Mouse (Mus musculus): ENCODE results near the gene Ccdc73.
"Not testable (repeated sequence)": the region's sequence is repeated elsewhere in the genome, so short reads cannot be mapped to it uniquely, and the experiment has no call there.

Gene Ccdc73

DNA sequence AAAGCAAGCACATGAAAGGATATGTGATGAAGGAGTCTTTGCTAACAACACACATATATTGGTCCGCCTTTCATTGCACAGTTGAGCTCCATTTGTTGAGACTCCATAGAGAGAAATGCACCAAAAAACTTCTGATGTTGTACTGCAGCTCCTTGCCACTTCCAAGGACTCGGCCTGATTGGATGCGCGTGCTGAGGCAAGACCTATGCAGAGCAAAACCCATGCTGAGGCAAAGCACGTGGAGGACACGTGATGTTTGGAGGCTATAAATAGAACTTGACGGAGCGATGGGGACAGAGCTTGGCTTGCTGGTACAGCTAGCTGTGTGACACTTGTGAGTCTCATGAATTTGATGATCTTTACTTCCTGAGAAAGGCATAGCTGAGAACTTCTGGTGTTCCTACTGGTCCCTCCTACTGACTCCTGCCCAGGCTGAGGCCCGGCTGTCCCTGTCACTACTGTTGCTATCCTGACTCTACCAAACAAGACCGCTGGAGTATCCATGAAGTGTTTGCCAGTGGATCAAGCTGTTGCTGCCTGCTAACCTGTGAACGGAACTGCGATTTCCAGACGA, at the start of gene Ccdc73:
TSS of gene Ccdc73 (plus strand) at position 524 of the 574 bp plus-strand sequence.
- no peak for DNase-seq

DNA sequence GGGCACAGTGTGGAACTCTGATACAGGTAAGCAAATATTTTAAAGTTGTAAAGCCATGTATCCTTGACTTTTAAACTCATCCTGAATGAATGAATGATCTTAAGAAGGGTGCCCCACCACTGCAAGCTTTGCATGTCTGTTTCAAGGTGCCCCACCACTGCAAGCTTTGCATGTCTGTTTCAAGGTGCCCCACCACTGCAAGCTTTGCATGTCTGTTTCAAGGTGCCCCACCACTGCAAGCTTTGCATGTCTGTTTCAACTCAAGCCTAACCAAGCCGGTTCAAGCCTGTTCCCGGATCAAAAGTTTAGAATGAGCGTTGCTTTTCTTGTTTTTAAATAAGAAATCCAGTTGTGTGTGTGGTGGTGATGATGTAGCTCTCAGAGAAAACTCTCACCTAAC, 48.8 kb upstream of the Ccdc73 start:
- not testable (repeated sequence) for DNase-seq

DNA sequence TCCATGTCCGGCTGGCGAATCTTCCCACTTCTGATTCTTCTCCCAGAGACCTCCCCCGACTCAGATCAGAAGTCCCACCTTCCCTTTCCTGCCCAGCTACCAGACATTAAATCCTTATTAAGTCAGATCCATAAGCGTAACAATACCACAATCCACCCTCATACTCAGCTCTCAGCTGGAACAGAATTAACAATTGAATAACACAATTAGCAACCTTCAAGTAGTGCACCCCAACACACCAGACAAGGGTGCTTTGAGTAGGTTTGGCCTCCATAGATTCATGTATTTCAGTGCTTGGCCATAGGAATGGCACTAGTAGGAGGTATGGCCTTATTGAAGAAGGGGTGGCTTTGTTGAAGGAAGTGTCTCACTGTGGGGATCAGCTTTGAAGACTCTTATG, 41.4 kb upstream of the Ccdc73 start:
- DNase-seq: no peak

DNA sequence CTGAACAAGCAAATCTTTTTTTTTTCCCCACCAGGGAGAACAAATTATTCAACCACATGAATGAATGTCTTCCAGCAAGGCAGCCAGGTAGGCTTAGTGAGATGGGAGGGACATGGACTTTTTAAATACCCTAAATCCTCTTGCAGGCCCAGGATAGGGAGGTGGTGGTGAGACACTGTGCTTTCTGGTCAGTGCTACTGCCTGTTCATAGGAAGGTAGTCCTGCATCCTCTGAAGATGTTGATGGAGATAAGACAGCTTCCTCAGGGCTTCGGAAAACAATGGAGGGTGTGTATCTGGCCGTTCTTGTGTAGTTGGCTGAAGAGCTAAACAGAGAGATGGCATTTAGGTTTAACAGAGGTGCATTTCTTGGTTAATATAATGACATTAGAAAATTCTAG, 35.1 kb upstream of the Ccdc73 start:
- no peak for DNase-seq

DNA sequence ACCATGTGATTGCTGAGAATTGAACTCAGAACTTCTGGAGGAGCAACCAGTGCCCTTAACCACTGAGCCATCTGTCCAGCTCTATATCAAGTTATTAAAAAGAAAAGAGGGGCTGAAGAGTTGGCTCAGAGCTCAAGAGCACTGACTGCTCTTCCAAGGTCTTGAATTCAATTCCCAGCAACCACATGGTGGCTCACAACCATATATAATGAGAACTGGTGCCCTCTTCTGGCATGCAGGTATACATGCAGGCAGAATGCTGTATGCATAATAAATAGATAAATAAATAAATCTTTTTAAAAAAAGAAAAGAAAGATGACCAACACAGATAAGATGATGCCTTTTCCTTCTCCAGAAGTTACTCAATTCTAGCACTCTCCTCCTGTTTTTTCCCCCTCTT, 26.6 kb upstream of the Ccdc73 start:
- DNase-seq: no peak

DNA sequence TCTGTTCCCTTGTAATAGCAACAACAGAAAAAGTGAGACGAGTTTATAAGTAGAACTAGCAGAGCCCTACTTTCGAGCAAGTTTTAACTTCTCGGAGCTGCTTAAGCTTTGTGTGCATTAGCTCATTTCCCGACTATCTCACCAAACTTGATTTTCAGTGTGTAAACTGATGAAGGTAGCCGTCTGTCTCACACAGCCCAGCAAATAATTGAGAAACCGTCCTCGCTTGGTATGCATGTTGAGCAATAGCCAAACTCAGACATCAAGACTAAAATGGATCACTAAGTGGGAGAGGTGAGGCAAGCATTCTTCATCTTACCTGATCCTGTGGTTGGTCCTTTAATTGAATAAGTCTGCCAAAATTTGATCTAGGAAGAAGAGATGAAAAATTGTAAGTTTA, 25.9 kb upstream of the Ccdc73 start:
- DNase-seq: no peak

DNA sequence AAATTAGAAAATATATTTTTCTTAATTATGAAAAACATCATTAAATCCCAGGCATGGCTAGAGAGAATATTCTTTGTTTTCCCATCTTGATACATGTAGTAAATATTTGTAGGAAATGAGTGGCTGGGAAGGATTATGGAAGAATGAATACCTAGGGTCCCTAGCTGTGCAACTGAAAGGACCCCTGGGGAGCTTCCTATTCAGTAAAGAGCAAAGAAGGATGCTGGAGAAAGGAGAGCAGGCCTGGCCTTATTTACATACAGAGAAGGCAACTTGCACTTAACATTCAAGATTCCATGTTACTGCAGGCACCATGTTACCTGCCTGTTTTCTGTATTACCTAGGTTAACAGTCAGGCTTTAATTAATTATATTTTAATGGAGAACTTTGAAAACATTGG, 25.0 kb upstream of the Ccdc73 start:
- DNase-seq: no peak

DNA sequence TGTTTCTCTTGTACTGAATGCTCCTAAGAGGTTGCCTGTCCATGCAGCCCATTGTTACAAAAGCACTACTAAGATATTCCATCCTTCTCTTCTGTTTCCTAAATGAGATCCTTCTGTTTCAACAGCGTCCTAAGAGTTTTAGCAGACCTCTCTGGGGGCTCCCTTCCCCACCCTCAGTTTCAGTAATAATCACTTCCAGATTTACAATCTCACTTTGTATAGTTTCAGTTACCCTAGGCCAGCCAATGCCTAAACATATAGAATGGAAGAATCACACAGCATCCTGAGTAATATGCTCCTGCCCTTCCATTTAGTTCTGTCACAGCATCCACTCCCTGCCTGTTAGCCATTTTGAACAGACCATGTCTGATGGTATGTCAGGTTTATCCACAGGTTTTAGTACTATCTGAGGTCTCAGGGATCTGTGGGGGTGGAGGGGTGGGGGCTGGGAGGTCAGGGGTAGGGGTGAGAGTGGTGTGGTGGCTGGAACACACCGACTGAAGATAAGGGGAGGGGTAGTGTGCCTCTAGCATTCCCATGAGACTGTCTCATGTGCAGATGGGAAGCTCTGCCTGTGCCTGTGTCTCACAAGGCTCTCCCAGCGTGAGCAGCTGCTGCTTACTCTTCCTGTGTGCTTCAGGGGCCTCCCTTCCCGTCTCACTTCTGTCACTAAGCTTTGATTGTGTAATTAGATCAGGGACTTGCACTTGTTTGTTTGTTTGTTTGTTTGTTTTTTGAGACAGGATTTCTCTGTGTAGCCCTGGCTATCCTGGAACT, 20.8 kb upstream of the Ccdc73 start:
- no peak for DNase-seq

DNA sequence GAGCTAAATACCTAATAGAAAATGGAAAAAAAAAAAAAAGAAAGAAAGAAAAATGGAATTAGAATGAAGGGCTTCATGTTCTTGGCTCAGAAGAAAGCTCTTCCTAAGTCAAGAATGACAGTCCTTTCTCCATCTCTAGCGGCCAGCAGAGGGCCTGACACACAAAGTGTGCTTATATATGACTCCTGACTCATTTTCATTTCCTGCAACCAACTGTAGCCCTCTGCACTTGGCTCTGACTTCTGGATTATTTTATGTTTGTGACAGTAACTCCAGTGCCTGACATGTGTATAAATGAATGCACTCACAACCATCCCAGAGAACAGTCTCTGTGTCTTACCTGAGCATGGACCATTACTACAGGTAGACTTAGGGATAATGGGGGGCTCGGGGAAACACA, 20.0 kb upstream of the Ccdc73 start:
- DNase-seq: no peak

DNA sequence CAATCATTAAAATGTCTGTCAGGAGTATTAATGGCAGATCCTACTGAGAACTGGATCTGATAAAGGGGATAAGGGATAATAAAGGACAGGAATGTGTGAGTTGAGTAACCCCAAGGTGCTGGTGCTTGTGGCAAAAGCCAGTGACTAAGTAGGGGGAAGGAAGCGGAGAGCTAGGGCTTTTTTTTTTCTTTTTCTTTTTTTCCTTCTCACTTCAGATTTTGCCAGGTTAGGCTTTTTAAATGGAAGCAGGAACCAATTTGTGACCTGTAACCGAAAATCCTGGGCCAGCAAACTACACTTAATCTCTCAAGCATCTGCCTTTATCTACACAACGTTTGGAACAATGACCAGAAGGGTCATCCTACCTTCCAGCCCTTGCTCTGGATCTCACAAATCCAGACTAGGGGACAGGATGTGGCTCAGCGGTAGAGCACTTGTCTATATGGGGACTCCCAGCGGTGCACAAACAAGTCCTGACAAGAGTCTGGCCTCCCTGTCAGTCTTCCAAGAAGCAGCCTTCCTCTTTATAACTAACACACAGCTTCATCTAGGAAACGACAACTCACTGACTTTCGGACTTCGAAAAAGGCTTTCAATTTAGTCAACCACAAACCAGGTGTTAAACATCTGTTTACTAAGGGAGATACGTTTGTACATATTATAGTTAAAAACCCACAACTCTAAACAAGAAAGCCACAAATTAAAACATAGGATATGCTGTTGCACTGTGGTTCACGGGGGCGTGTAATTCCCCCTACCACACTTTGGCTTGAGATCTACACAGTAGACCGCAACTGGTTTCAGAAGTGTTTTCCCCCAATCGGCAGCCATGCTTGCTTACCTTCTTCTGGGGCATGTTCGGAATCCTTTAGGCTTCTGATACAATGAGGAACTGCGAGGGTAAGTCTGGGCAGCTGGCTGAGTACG, 19.1 kb upstream of the Ccdc73 start:
- no peak for DNase-seq

DNA sequence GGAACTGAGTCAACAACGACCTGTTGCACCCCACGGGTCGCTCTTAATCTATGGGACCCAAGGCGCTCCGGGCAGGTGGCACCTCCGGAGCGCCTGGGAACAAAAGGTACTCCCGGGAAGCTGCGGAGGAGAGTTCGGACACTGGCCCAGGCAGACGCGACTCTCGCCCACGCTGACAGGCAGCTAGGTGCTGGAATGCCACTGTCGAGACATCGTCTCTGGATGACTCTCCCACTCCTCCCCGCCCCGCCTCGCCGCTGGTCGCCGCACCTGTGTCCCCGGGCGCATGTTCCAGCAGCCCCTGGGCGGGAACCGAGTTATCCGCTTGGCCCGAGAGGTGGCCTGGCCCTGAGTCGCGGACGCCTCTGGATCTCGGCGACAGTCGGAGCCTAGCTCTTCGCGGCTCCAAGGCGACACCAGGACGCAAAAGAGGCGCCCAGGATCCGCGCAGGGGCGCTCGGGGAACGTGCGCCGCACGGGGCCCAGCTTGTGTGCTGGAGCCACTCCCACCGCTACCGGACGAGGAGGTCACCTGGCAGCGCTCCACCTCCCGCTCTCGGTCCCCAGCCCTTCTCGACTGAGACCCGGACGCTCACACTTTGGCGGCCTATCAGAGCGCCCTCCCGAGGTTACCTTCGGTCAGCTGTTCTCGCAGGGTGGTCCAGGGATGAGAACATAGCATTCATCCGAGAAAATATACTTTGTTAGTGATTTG, 18.2 kb upstream of the Ccdc73 start, which contains the start of gene Prrg4:
TSS of gene Prrg4 (minus strand) at position 601 of the 715 bp plus-strand sequence.
- peak; percentile 39 for DNase-seq

DNA sequence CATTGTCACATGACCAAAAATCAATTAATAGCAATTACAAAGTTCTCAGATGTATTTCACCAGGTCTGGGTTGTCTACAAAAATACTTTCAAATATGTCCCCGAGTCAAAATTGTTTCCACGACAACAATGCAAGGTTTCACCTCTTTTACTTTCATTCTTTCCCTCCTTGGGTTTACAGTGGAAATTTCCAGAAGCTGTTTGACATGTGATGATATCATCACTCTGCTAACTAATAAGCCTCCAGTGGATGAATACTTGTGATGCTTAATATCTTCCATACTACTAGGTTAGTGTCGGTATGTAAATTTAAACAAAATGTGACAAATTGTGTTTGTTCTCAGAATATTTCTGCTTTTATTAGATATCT, 17.6 kb upstream of the Ccdc73 start:
- DNase-seq: no peak

DNA sequence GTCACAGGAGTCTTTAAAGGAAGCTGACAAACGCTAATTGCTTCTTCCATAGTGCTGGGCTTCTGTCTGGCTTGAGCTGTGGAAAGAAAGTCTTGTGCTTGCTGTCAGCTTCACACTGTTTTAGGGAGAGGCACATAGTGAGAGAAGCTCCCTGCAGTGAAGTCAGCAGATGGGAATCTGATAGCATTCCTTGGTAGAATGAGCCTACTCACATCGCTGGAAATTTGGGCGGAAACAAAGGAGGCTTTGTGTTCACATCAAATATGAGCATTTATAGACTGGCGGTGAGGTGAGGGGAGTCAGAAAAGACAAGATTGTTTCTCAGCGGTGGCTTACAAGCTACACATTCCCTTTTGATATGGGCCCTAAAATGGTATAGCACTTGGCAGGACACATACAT, 15.9 kb upstream of the Ccdc73 start:
- no peak for DNase-seq

DNA sequence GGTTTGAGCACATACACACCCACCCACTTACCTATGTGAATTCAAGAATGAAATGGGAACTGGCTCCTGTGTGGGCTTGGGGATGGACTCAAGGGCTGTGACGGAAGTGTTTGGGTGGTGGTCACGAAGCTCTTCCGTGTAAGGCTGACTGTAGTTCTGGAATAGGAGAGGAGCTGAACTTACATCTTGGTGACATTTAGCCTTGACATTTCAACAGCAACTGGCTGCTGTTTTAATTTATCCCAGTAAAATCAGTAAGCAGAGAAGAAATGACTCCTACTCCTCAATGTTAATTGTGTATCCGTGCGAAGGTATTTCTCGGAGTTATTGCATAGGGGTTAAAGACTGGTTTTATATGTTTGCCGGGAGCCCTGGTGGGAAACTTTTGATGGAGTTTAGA, 15.1 kb upstream of the Ccdc73 start:
- DNase-seq: no peak

DNA sequence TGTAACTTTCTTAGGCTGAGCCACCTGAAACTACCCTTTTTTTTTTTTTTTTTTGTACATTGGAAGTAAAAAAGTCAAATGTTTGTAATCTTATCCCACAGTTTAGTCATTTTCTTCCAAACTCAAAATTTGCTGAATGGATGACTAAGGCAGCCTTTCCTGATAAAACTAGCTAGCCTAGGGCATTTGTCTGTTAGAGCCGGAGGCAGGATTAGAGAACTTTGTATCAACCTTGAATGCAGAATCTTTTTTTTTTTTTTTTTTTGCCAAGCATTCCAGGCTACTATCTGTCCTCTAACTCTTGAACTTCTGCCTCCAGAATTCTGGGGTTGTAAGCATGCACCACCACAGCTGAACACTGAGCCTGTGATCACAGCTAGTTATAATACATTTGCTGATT, 12.8 kb upstream of the Ccdc73 start:
- no peak for DNase-seq

DNA sequence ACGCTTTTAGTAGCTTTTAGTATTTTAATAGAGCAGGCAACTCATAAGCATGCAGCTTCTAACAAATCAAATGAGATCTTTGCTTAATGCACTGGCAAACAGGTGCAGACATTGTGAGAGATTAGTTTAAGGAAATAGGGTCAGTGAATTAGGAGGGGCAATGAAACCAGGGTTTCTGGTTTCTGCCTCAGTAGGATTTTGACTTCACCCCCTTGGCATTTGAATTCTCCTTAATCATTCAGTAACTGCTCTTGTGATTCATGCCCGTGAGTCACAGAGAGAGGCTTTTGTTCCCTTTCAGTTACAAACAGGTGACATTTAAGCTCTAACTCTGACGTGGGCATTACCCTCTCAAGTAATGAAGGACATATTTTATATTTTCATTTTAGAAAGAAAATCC, 11.9 kb upstream of the Ccdc73 start:
- no peak for DNase-seq

DNA sequence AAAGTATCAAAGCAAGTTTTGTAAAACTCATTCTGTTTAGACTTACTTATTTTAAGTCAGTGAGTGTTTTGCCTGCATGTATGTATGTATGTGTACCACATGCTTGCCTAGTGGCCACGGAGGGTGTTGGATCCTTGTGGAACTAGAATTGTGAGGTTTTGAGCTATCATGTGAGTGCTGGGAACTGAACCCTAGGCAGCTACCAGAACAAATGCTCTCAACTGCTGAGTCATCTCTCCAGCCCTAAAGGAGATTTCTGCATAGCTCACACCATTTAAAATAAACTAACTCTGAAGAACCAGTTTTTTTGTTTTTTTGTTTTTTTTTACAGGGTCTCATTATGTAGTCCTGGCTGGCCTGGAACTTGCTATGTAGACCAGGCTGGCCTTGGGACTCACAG, 11.4 kb upstream of the Ccdc73 start:
- DNase-seq: no peak

DNA sequence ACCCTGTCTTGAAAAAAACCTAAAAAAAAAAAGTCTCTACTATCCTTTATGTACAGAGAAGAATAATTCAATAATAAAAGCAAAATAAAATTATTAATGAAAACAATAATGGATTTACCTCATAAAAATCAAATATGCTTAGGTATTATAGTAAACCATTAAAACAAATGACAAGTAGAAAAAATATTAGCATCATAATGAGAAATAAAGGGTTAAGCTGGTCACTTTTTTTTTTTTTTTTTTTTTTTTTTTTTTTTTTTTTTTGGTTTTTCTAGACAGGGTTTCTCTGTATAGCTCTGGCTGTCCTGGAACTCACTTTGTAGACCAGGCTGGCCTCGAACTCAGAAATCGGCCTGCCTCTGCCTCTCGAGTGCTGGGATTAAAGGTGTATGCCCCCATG, 9.5 kb upstream of the Ccdc73 start:
- not testable (repeated sequence) for DNase-seq

DNA sequence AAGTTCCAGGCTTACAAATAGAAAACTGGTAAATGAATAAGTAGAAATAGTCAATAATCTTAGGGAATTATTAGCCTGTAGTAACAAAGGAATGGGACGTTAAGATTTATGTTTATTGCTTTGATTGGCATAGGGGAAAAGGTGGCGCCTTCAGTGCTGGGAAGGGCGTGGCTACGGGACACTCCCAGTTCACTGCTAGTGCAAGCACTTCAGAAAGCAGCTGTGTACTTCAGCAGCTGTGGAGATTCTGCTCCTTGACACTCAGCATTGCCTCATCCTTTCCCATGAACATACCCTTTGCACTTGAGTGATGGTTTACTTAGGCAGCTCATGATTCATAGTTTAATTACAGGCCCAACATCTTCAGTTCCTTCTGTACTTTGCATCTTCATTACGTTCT, 8.5 kb upstream of the Ccdc73 start:
- no peak for DNase-seq

DNA sequence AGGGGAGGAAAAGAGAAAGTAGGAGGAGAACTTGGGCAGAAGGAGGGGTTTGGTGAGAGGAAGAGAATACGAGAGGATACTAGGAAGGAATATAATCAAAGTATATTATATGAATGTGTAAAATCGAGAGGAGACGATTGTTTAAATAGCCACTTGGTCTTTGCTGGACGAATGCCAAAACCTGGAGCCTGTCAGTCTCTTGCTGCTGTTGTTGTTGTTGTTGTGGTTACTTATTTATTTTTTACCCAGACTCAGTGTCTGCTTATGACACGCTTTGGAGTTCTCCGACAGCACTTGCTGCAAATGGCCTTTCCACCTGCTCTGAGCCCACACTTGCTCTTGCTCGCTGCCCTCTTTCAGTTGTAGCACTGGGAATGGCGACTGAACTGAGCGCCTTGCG, 7.2 kb upstream of the Ccdc73 start:
- DNase-seq: no peak

DNA sequence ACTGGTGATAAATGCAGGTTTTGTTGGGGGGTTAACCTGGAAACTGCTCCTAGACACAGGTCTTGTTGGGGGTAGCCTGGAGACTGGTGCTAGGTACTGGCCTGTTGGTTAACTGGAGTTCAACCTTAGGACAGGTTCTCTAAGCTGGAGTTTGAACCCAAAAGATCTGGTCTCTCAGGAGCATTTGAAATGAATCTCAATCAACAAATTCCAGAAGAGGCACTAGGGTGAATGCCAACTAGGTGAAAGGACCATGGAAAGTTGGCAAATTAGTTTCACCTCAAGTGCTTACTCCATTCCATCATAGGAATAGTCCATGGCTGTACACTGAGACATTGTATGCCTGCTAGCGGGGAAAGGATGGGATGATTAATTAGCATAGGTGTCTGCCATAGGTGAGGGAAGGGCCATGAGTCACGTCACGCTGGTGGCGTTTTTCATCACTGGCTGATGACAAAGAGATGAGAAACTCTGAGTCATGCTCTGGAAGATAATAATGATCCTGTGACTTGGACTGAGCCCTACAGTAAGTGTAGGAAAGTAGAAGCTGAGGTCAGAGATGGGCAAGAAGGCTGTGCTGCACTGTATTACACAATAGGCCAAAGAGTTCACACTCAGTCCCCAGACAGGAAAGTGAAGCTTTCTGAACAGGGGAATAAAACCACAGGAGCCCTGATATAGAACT, 3.3 kb upstream of the Ccdc73 start:
- DNase-seq: no peak

DNA sequence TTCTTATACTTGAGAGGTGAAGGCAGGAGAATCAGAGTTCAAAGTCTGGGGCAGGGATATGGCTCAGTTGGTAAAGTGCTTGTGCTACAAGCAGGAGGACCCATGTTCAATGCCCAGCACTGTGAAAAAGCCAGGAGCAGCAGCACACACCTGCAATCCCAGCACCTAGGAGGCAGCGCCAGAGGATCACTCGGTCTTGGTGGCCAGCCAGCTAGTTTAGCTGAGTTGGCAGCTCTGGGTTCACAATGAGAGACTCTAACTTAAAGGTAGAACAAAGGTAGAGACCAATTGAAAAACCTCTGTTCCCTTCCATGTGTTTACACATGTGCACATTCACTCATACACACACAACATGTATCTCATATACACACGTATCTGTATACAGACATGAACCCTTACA, 1.5 kb downstream of the Ccdc73 start:
- DNase-seq: no peak

DNA sequence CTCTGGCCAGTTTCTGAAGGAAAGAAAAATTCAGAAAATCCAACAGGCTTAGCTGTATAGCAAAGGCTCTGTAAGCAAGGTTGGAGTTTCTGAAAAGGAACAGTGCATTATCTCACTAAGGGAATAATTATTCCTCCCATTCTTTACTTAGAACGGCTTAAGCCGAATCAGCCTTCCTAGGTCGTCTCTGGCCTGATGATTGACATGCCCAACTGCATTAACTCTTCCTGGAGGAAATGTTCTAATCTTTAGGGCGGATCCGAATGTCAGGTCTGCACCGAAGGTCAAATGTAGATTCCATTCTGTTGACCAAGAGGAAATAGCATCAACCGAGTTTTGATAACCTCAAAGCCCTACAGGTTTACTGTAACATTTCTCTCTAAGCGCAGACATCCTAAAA, 11.2 kb downstream of the Ccdc73 start:
- no peak for DNase-seq

Measured in right cerebral cortex, adult 18-20 months (tissue).